Mouse (Mus musculus) ES-CJ7 (cell line): ENCODE data around the gene Akr1b8.

Source experiments
- DNase-seq: peaks from one replicate; pipeline ENCODE4 v3.0.0; 2011; ENCODE audit warnings: low read depth, low spot score

Gene Akr1b8

DNA sequence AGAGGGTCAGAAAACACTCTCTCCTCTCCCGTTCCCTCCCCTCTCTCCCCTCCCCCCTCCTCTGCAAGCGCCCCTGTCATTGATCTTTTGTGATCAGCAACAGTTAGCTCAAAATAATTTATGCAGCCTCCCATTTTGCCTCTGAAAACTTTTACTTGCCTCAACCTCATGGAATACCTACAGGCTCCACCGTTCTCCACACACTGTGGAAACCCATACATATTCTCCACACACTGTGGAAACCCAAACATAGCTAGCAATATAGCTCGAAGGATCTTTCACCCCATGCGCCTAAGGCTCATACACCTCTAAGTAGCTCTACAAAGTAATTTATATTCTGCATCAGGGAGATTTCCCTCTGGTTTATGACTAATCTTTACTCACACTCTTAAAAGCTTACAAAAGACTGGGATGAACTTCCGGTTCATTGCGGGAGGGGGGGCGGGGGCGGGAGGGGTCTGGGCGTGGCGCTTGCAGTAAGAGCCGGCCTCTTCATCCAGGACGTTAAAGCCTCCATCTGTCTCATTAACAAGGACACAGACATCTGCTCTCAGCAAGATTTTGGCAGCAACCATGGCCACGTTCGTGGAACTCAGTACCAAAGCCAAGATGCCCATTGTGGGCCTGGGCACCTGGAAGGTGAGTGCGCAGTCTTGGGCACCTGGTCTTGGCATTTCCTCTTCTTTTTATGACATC is at the start of gene Akr1b8:
Gene Akr1b8 (plus strand): TSS at position 462 of the 696 bp plus-strand sequence.
- no peak for DNase-seq

DNA sequence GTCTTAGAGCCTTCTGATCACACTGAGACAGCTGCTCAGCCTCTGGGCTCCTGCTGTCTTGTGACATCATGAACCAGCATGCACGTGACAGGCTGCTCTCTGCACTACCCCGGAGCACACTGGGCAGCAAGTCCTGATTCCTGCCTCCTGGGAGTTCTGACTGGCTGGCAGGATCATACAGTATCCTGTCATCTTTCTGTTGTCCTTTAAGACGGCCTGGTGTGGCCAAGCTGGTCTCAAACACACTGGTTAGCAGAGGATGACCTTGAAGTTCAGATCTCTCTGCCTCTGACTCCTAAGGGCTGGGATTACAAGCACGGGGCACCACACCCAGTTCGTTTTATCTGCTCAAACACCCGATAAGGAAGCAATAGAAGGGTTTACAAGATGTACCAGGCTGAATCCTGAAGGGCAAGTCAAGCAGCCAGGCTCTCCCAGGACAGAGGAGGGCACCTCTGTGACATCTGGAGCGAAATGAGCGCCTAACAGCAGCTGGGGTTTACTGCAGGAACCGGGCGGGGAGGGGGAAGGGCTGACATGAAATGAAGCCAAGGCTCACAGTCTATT is 49.2 kb upstream of the Akr1b8 start:
- peak; percentile 53 for DNase-seq

GRCm38 (mm10) chr6:34306797-34307196 is 47.1 kb upstream of the Akr1b8 start:
- DNase-seq, result no peak

DNA sequence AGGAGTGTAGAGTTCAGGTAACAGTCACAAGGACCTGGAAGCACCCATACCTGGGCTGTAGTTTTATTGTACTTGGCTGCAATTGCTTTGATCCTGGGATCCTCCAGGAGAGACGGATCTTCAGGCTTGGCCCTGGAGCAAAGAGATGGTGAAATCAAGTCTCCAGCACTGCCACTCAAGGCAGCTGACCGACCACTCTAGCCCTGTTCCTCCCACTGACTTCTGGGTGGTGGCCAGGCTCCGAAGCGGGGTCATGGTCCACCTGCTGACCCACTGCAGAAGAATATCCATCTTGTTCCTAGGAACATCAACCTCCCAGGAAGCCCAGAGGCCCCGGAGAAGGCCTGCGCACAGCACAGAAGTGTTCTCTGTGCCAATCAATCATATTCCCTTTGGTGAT is 44.4 kb upstream of the Akr1b8 start:
- no peak for DNase-seq

DNA sequence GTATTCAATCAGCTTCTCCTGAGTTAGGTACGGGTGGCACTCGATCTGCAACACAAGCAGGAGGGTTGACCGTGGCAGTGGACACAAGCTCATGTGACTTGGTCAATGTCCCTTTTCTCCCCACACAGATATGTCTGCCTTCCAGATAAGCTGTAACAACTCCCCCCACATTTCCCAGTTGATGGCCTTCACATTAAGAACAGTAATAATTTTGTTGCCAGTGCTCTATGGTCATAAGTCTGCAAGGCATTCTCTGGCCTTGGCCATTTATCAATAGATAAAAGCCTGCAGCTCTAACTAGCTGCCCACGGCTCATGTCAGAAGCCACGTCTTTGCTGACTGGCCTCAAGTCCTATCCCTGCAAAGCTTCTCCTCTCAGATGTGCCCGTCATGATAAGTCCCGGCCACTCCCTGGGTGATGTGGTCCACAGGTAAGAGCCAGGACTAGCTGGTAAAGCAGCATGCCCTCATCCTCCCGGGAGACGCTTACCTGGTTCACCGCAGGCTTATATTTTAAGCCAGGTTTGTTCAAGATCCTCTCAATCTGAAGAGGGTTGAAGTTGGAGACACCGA is 43.8 kb upstream of the Akr1b8 start:
- no peak for DNase-seq

DNA sequence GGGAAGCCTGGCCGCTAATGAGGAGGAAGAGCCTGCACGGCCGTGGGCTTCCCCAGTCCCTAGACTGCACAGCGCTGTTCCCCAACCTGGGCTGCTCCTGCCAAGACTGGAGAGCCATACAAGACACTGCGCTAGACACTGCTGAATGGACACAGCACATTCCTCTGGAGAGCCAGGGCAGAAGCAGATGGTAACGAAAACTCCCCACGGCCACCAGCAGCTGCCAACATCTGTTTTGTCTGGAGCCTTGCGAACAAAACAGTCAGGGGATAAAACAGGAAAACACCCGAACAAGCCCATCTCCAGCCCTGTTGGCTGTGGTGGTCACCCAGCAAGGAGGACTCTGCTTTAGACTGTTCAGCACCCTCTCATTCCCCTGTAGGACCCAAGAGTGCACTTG is 40.5 kb upstream of the Akr1b8 start:
- DNase-seq, result no peak

DNA sequence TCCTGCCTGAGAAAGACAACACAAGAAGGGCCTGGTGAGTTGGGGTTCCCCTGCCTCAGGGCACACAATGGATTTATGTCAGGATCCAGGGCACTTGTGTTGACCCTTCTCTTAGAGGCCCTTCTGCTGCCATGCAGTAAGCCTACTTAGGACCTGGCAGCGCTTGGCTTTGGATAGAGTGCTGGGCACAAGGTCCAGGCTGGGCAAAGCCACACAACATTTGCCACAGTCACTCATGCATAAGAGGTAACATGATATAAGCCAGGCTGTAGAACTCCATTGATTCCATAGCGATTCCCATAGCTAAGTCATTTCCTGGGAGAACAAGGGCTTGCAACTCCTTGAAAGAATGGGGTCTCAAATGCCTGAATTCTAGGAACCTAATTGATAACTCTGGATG is 40.0 kb upstream of the Akr1b8 start:
- no peak for DNase-seq

- DNase-seq, result peak; percentile 98
These were observed 36.8 kb upstream of the Akr1b8 start, which contains the start of gene Akr1b3 for GRCm38 (mm10) chr6:34316854-34317771. Gene Akr1b3, minus strand, starts transcription at chr6:34317478.

DNA sequence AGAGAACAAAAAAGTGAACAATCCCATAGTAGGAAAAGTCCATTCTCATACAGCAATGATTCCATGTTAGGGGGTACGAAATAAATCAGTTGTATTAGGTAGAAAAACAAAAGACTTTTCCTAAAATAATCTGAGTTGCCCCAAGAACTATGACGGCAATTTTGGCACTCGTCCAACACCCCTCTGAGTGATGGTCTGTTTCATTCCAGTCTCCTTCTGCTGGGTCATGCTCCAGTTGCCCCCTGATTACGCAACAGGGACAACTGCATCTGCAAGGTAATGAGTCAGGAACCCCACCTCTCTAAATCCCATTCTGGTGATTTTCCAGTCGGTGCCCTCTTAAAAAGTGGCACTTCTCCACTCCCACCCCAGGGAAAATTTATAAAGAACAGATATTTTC is 35.7 kb upstream of the Akr1b8 start:
- no peak for DNase-seq

GRCm38 (mm10) chr6:34318636-34319035 is 35.3 kb upstream of the Akr1b8 start:
- no peak for DNase-seq

- no peak for DNase-seq
These were observed 31.8 kb upstream of the Akr1b8 start for GRCm38 (mm10) chr6:34322121-34322520.

DNA sequence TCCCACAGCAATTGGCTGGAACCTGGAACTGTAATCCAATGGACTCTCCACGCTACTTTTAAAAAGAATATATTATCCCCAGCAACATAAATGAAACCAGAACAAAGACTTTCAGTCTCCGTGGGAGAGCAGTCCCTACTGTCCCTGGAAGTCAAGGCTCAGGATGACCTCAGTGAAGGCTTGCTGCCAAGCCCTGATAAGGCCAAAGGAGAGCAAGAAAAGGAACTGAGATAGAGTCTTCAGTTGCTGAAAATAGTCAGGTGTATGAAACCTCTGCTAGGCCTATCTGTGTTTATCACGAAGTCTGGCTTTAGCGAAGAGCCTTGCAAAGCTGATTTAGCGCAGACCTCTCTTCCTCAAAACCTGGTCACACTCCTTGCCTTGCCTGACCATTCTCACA is 22.5 kb upstream of the Akr1b8 start:
- no peak for DNase-seq

DNA sequence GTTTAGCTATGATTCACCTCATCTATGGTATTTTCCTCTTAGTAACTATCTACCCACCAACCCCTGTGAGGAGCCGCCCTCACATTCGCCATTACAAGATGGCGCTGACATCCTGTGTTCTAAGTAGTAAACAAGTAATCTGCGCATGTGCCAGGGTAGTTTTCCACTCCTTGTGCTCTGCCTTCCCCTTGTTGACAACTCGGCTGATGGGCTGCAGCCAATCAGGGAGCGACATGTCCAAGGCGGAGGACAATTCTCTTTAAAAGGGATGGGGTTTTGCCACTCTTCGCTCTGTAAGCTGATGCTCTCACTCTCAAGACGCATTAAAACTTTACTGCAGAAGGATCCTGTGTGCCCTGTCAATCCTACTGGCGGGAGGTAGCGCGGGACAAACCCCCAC is 22.1 kb upstream of the Akr1b8 start:
- peak; percentile 56 for DNase-seq

DNA sequence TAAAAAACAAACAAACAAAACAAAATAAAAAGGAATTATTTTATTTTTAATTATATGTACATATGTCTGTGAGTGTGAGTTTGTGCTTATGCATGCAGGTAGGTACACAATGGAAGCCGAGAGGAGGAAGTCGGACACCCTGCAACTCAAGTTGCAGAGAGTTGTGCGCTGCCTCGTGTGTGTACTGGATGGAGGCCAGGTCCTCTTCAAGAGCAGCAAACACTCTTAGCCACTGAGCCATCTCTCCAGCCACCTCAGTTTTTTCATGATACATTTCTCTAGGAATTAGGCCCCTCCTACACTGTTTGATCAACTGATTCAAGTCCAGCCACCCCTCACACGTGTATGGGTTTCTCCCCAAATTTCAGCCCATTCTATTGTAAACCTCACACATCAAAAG is 19.2 kb upstream of the Akr1b8 start:
- DNase-seq, result no peak

DNA sequence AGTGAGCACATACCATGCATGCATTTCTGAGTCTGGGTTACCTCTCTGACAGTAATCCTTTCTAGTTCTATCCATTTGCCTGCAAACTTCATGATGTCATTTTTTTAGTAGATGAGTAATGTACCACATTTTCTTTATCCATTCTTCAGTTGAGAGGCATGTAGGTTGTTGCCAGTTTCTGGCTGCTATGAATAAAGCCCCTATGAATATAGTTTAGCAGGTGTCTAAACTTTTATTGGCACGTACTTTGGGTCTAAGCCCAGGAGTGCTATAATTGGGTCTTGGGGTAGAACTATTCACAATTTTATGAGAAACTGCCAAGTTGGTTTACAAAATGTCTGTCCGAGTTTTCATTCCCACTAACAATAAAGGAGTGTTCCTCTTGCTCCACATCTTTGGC is 16.1 kb upstream of the Akr1b8 start:
- no peak for DNase-seq

DNA sequence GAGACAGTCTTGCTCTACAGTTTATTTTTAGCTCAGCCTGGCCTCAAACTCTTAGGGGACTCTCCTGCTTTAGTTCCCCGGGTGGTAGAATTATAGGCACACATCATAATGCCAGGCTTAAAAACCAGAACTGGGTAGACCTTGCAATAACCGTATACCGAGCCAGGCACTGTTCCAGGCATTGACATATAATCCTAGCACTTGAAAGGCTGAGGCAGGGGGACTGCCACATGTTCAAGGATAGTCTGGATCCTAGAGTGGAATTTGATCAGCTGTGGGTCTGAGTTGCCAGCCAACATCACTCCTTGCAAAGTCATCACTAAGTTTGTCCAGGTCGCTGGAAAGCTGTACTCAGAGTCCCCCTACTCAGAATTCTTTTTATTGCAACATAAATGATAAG is 11.9 kb upstream of the Akr1b8 start:
- DNase-seq, result no peak

GRCm38 (mm10) chr6:34342476-34342875 is 11.4 kb upstream of the Akr1b8 start:
- DNase-seq, result no peak

DNA sequence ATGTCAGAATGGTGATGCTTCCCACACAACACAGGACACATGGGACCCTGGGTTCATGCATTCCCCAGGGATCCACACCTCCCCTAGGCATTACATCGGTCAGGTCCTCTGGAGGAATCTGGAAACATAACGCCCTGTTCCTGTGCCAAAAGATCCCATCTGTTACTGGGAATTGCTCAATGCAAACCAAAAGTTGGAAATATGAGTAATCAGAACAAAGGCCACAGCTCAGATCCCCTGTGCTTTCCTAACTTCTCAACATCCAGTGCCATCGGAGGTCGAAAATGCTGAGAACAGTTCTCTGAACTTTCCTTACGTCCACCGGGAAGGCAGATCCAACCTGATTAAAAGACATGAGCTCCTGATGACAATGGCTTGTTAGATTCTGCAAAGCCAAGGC is 10.5 kb upstream of the Akr1b8 start:
- DNase-seq, result peak; percentile 35

DNA sequence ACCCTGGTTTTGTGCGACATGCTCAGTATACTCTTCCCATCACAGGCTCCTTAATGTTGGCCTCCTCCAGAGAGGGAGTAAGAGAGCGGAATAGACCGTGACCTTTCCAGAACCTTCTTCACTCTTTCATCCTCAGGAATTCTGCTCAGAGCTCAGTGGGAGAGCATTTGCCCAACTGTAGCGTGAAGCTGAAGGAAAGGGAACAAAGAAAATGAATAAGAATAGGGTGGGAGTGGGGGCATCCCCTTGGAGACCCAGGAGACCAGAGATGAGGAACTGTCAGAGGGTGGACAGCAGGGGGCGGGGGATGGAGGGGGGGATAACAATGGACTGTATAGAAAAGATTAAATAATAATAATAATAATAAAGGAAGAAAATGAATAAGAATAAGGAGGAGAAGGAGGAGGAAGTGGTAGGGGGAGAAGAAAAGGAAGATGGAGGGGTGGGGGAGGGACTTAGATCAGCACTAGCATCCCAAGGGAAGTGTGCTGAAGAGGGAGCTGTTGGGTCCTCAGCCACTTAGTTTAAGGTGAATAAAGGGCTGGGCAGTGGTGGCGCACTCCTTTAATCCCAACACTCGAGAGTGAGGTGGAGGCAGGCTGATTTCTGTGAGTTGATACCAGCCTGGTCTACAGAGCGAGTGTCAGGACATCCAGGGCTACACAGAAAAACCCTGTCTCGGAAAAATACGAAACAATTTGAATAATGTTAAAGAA is 9.6 kb upstream of the Akr1b8 start:
- peak; percentile 99 for DNase-seq

DNA sequence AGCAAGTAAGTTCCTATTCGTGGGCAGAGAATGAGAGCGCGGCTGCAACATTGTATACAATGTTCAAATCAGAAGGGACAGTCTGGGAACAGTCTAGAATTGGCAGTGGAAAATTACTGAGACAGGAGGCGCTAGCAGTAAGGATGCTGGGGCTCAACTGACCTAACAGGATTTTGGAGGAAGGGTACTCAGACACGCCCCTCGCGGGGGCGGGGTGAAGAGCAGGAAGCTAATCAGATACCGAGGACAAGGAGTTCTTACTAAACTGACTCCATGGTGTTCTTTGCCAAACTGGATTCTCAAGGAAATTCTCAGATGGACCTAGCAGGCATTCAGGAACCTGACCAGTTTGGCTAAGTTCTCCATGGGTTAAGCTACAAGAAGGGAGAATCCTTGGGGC is 9.0 kb upstream of the Akr1b8 start:
- peak; percentile 97 for DNase-seq

DNA sequence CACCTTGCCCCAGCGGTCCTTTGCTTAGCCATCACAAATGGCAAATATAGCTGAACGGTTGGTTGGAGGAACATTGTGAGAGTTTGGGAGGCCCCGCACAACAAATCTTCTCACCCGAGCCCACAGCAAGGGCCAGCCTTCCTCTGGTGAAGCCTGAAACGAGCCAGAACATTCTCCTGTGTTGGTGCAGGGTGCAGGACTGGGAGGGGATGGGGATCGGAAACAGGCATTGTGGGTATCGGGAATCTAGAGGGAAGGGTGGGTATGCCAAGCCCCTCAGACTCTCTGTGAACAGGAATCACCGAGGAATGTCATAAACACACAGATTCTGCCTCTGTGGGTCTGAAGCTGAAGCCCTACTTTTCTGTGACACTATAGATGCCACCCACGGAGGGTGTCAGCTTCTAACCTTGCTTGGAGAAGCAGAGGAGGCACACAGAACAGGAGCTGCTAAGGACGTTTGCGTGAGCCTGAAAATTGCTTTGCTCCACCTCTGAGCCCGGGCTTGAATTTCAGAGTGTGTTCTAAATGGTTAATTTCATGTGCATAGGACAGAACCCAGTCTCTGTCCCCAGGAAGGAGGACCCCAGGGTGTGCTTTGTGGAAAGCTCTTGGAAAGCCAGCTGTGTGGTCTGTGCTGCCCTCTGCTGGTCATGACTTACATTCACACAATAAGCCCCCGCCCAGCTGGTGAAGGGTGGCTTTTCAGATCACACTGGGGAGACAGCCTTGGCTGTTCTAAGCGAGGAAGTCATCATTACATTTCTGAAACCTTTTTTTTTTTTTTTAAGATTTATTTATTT is 7.6 kb upstream of the Akr1b8 start:
- DNase-seq, result peak; percentile 92
